Mouse (Mus musculus) limb, embryonic 11.5 days (tissue): ENCODE data around the gene Ccr5. TPM values are rescaled to one million over a fixed set of nuclear protein-coding genes. Genes with fewer than 3 reads are reported as not detected.

Source experiments
- polyA plus RNA-seq: library from polyadenylated mRNA; unstranded; fragments of >200 nt; fragmentation: Nextera tagmentation; extraction: Ambion mirVana; gene quantifications from 2 replicates; pipeline ENCODE4 v1.2.1, GENCODE M21; 2014

Gene Ccr5
- polyA plus RNA-seq, 1 experiment from 2014 or later, result 0.31 TPM

Other genes starting within 250 kb of the Ccr5 start
- 0.51 and 0.96 TPM in 2 replicates for gene Ccr1, start 152.9 kb upstream of the Ccr5 start, polyA plus RNA-seq
- not detected in 2 replicates for gene Ccr1l1, start 143.1 kb upstream of the Ccr5 start, polyA plus RNA-seq
- not detected in 2 replicates for gene Ccr3, start 99.6 kb upstream of the Ccr5 start, polyA plus RNA-seq
- 0.24 and 0.28 TPM in 2 replicates for gene Ccr2, start 19.6 kb upstream of the Ccr5 start, polyA plus RNA-seq
- 3.5 and 5.8 TPM in 2 replicates for gene 2010315B03Rik, start 191.2 kb downstream of the Ccr5 start, polyA plus RNA-seq